In the genomic region with DNA sequence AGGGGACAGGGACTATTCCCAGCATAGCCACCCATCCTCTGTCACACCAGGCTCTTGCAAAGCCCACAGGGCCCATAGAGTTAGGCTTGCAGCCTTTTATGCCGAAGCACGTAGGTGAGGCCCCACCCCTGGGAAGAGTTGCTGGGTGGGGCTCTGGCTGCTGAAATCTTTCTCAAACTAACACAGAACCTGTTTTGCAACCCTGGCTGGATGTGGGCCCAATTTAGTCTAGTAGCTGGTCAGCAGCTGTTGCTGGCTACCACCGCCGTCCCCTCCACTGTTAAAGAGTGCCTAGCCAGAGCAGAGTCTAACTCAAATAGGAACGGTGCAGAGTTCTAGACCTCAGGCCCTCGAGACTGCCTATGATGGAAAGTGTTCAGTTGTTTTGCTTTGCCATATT, we compare ENCODE assay signal across 8 mouse cellular contexts. TPM values are rescaled to one million over a fixed set of nuclear protein-coding genes. Genes with fewer than 3 reads are reported as not detected.
DNase-seq lines count a peak whose midpoint lies in the region; ATAC-seq and TF ChIP-seq lines count a peak whose summit lies in the region.

No protein-coding gene starts in this region.

- ATAC-seq in lung, embryonic 16.5 days (ENCODE audit: low read depth), result peak; percentile 65

- H3K4me3 ChIP-seq in E14TG2a.4 (replicated peaks; ENCODE audit: low read length), result peak overlapping the region; percentile 80
- peak overlapping the region; percentile 43; the same call in 1 of the 2 replicates for H3K4me3 ChIP-seq in lung, embryonic 16.5 days (ENCODE audit: low read length)

- peak overlapping the region; percentile 63 for H3K4me2 ChIP-seq in lung, embryonic 16.5 days (ENCODE audit: low read depth, low read length)

- peak; percentile 88 for DNase-seq in adrenal gland, postnatal 10 days
- peak; percentile 74 for DNase-seq in heart, adult 8-10 months (ENCODE audit: low spot score)
- peak; percentile 94 for DNase-seq in kidney, adult 9 months
- peak; percentile 96 for DNase-seq in urinary bladder, postnatal 14 days (ENCODE audit: low spot score)
- DNase-seq in retina, embryonic 14.5 days (ENCODE audit: low spot score), result no peak
- DNase-seq in thymus, postnatal 4 days, result no peak

- H3K9me3 ChIP-seq in E14TG2a.4 (ENCODE audit: low read length), result no peaks in the 10 kb centered on the region
- H3K9me3 ChIP-seq in lung, embryonic 16.5 days (ENCODE audit: control insufficient read depth, low read length), result no peaks in the 10 kb centered on the region

- TF ChIP-seq CTCF in E14TG2a.4 (conservative IDR thresholded peaks at IDR 0.05; ENCODE audit: low read length), result no peak

- H3K36me3 ChIP-seq in E14TG2a.4 (ENCODE audit: insufficient read depth, low read length), result peaks cover 53% of the 10 kb centered on the region
- H3K36me3 ChIP-seq in lung, embryonic 16.5 days (ENCODE audit: control insufficient read depth, insufficient read depth, low read length), result peaks cover 21% of the 10 kb centered on the region

- H3K27ac ChIP-seq in lung, embryonic 16.5 days (ENCODE audit: low read length), result peak overlapping the region; percentile 96

- peak overlapping the region; percentile 3; the same call in 1 of the 2 replicates for H3K9ac ChIP-seq in lung, embryonic 16.5 days (ENCODE audit: low read length)

- WGBS in lung, embryonic 16.5 days, result 34% methylated on average over 6 of the region's 6 CpGs

- no peaks in the 10 kb centered on the region for H3K27me3 ChIP-seq in E14TG2a.4 (ENCODE audit: insufficient read depth, low read length)
- H3K27me3 ChIP-seq in lung, embryonic 16.5 days (ENCODE audit: control insufficient read depth, insufficient read depth, low read depth, low read length), result no peaks in the 10 kb centered on the region

- H3K4me1 ChIP-seq in E14TG2a.4 (replicated peaks; ENCODE audit: low read depth, low read length), result peaks cover 93% of the 10 kb centered on the region
- peaks cover 66% of the 10 kb centered on the region for H3K4me1 ChIP-seq in lung, embryonic 16.5 days (replicated peaks; ENCODE audit: control insufficient read depth, insufficient read depth, low read length)

RNA-seq across cellular contexts. Expression of a gene that starts 26.6 kb away (rescaled TPM):
- under 1 TPM; 0.30 to 0.61 TPM for total RNA-seq in adrenal gland, postnatal 10 days (2021)
- total RNA-seq in heart, adult 8-10 months (2022), result under 1 TPM in 2 of 4 experiments, not detected in 2; 0.11 TPM
- polyA plus RNA-seq in lung, embryonic 16.5 days (2015; fragmentation: Nextera tagmentation; extraction: Ambion mirVana), result 2.0 and 2.2 TPM in 2 replicates

RNA-seq across cellular contexts. Expression of a gene that starts 43.8 kb away (rescaled TPM):
- 10 to 100 TPM; 19.2 to 24.9 TPM for total RNA-seq in adrenal gland, postnatal 10 days (2021)
- total RNA-seq in heart, adult 8-10 months (2022), result 10 to 100 TPM; 13.1 to 17.5 (median 14.5) TPM
- 11.1 and 12.1 TPM in 2 replicates for polyA plus RNA-seq in lung, embryonic 16.5 days (2015; fragmentation: Nextera tagmentation; extraction: Ambion mirVana)

Comparison
In these comparisons a context has a peak if more than half of its experiments do, and no peak if none do; other contexts are left out.
1. DNase-seq: peak in adrenal gland, postnatal 10 days (single experiment), heart, adult 8-10 months (single experiment), kidney, adult 9 months (single experiment) and urinary bladder, postnatal 14 days (single experiment); none in retina, embryonic 14.5 days (single experiment) and thymus, postnatal 4 days (single experiment).